Mouse (Mus musculus): ENCODE measurements around the gene Tek.

Tek gene

GRCm38 (mm10) chr4:94803187-94803586, 64.1 kb downstream of the Tek start:
- in situ Hi-C loops (cut with MboI; ENCODE audit: low sequenced_read_pairs): no loop called here

GRCm38 (mm10) chr4:94810616-94811015, 71.5 kb downstream of the Tek start:
- in situ Hi-C loops (cut with MboI; ENCODE audit: low sequenced_read_pairs): no loop called here

- in situ Hi-C loops (cut with MboI; ENCODE audit: low sequenced_read_pairs): no loop called here
Measured at GRCm38 (mm10) chr4:94826891-94827290, 87.8 kb downstream of the Tek start.

GRCm38 (mm10) chr4:94827429-94827828, 88.3 kb downstream of the Tek start:
- in situ Hi-C loops (cut with MboI; ENCODE audit: low sequenced_read_pairs): no loop called here

- in situ Hi-C loops (cut with MboI; ENCODE audit: low sequenced_read_pairs): no loop called here
Measured at GRCm38 (mm10) chr4:94829924-94830386, 90.9 kb downstream of the Tek start.

- in situ Hi-C loops (cut with MboI; ENCODE audit: low sequenced_read_pairs): no loop called here
Measured at GRCm38 (mm10) chr4:94837061-94837460, 98.0 kb downstream of the Tek start.

GRCm38 (mm10) chr4:94853301-94853700, 114.2 kb downstream of the Tek start:
- in situ Hi-C loops (cut with MboI; ENCODE audit: low sequenced_read_pairs): no loop called here

- in situ Hi-C loops (cut with MboI; ENCODE audit: low sequenced_read_pairs): no loop called here
Measured at GRCm38 (mm10) chr4:94854270-94854669, 115.2 kb downstream of the Tek start.

- in situ Hi-C loops (cut with MboI; ENCODE audit: low sequenced_read_pairs): no loop called here
Measured at GRCm38 (mm10) chr4:94855201-94855600, 116.1 kb downstream of the Tek start.

GRCm38 (mm10) chr4:94900744-94901143, 161.7 kb downstream of the Tek start:
- in situ Hi-C loops (cut with MboI; ENCODE audit: low sequenced_read_pairs): no loop called here

GRCm38 (mm10) chr4:94901780-94902179, 162.7 kb downstream of the Tek start:
- in situ Hi-C loops (cut with MboI; ENCODE audit: low sequenced_read_pairs): no loop called here
